In genomic region chr1:34701436-34701835, GRCm38 (mm10) we compare ENCODE assay signal across 13 mouse cellular contexts.
"Had no signal": no experiment of that assay in that cellular context is flagged by ENCODE, and none has a peak within 500 bp of the region (broad histone marks: within the 10 kb centered on the region; RNA-seq: fewer than 3 reads in every experiment).

No protein-coding gene starts in this region.

- H3K9ac ChIP-seq: liver, embryonic 13.5 days; liver, embryonic 15.5 days; liver, postnatal 0 days; lung, embryonic 15.5 days; midbrain, embryonic 12.5 days; neural tube, embryonic 13.5 days; neural tube, embryonic 15.5 days had no signal

- H3K4me1 ChIP-seq: liver, embryonic 13.5 days; liver, embryonic 15.5 days; lung, embryonic 15.5 days; megakaryocyte, embryonic 14.5 days had no signal

- ATAC-seq: liver, postnatal 0 days; lung, postnatal 0 days had no signal

- H3K9me3 ChIP-seq: liver, embryonic 13.5 days; liver, embryonic 15.5 days; lung, embryonic 15.5 days; megakaryocyte, embryonic 14.5 days; midbrain, embryonic 12.5 days; neural tube, embryonic 13.5 days; neural tube, embryonic 15.5 days had no signal

- H3K27ac ChIP-seq: liver, embryonic 13.5 days; liver, embryonic 15.5 days; lung, embryonic 15.5 days; macrophage; midbrain, embryonic 12.5 days; neural tube, embryonic 13.5 days; neural tube, embryonic 15.5 days had no signal

- H3K27me3 ChIP-seq: liver, embryonic 13.5 days; liver, embryonic 15.5 days; lung, embryonic 15.5 days; megakaryocyte, embryonic 14.5 days; midbrain, embryonic 12.5 days; neural tube, embryonic 13.5 days; neural tube, embryonic 15.5 days had no signal

- H3K36me3 ChIP-seq: liver, embryonic 13.5 days; liver, embryonic 15.5 days; lung, embryonic 15.5 days; midbrain, embryonic 12.5 days; neural tube, embryonic 13.5 days; neural tube, embryonic 15.5 days had no signal

- H3K4me3 ChIP-seq: liver, embryonic 13.5 days; liver, embryonic 15.5 days; lung, embryonic 15.5 days; megakaryocyte, embryonic 14.5 days; midbrain, embryonic 12.5 days; myocyte; neural tube, embryonic 13.5 days; neural tube, embryonic 15.5 days had no signal

- DNase-seq: liver, embryonic 13.5 days; lung, adult 2 months; thymus, adult 18-20 months had no signal

- H3K4me2 ChIP-seq: liver, embryonic 13.5 days; liver, embryonic 15.5 days; lung, embryonic 15.5 days; midbrain, embryonic 12.5 days; neural tube, embryonic 13.5 days; neural tube, embryonic 15.5 days had no signal
